Mouse (Mus musculus) embryonic facial prominence, embryonic 15.5 days (tissue): ENCODE results near the gene Abhd8. TPM values are rescaled to one million over a fixed set of nuclear protein-coding genes. Genes with fewer than 3 reads are reported as not detected.

Experiments used
- ATAC-seq: fragments of 200-750 bp; cut with Nextera tagmentation; 2 replicates; pipeline ENCODE4 v1.8.0; 2017; ENCODE audit warnings: low read depth, moderate TSS enrichment; ENCODE audit not compliant: insufficient number of reproducible peaks, low FRiP score, low TSS enrichment
- H3K27ac ChIP-seq: fragments of 300-500 bp; sonication (generic); replicated peaks from 2 replicates; pipeline ENCODE4 v1.5.1; 2015; ENCODE audit warnings: mild to moderate bottlenecking, inconsistent platforms
- H3K27me3 ChIP-seq: fragments of 300-500 bp; sonication (generic); 2 replicates; pipeline ENCODE4 v1.6.1; 2015; ENCODE audit warnings: inconsistent platforms
- H3K36me3 ChIP-seq: fragments of 300-500 bp; sonication (generic); 2 replicates; pipeline ENCODE4 v1.6.1; 2015; ENCODE audit warnings: mild to moderate bottlenecking, inconsistent platforms
- H3K4me1 ChIP-seq: fragments of 300-500 bp; sonication (generic); 2 replicates; pipeline ENCODE4 v1.6.1; 2015; ENCODE audit warnings: inconsistent platforms
- H3K4me2 ChIP-seq: fragments of 300-500 bp; sonication (generic); replicated peaks from 2 replicates; pipeline ENCODE4 v1.6.1; 2015; ENCODE audit warnings: mild to moderate bottlenecking, inconsistent platforms
- H3K4me3 ChIP-seq: fragments of 300-500 bp; sonication (generic); replicated peaks from 2 replicates; pipeline ENCODE4 v1.5.1; 2015; ENCODE audit warnings: mild to moderate bottlenecking, inconsistent platforms
- H3K9ac ChIP-seq: fragments of 300-500 bp; sonication (generic); 2 replicates; pipeline ENCODE4 v1.6.1; 2015; ENCODE audit warnings: inconsistent platforms
- H3K9me3 ChIP-seq: fragments of 300-500 bp; sonication (generic); replicated peaks from 2 replicates; pipeline ENCODE4 v1.6.1; 2016; ENCODE audit warnings: inconsistent platforms
- WGBS: fragments of 180-500 bp; shearing (Covaris S2); methylation state at CpG from one replicate; pipeline ENCODE4 v1.1.7; 2015; 5-methylcytosine and 5-hydroxymethylcytosine counted together
- polyA plus RNA-seq: library from polyadenylated mRNA; unstranded; fragments of >200 nt; fragmentation: Nextera tagmentation; extraction: Ambion mirVana; gene quantifications from 2 replicates; pipeline ENCODE4 v1.2.1, GENCODE M21; 2015

The Abhd8 gene
- polyA plus RNA-seq, 1 experiment from 2014 or later, result 73.2 TPM

GRCm38 (mm10) chr8:71468916-71469315 is 5.5 kb upstream of the Abhd8 start, which contains the start of gene Dda1:
Gene Dda1 (plus strand): TSS chr8:71469199.
- no peaks in the 10 kb centered on the region for H3K27me3 ChIP-seq
- H3K4me1 ChIP-seq, result peaks cover 31% of the 10 kb centered on the region
- under 1% methylated on average over 40 of the region's 52 CpGs for WGBS
- peak within 1 kb of the TSS; percentile 61 for H3K27ac ChIP-seq
- peak; percentile 89 for ATAC-seq
- peak within 1 kb of the TSS; percentile 51 for H3K9ac ChIP-seq
- peak within 1 kb of the TSS; percentile 86 for H3K4me2 ChIP-seq
- H3K4me3 ChIP-seq, result peak within 1 kb of the TSS; percentile 83
- H3K9me3 ChIP-seq, result no peaks in the 10 kb centered on the region
- peaks cover 29% of the 10 kb centered on the region for H3K36me3 ChIP-seq

- WGBS, result 85% methylated on average over 1 of the region's 1 CpGs
- ATAC-seq, result no peak
- peaks cover 38% of the 10 kb centered on the region for H3K4me1 ChIP-seq
Measured at GRCm38 (mm10) chr8:71468001-71468400, 4.5 kb upstream of the Abhd8 start.

GRCm38 (mm10) chr8:71467201-71467600 is 3.7 kb upstream of the Abhd8 start:
- Histone ChIP-seq H3K9ac (no peak overlapping the region), H3K36me3 (peaks cover 12% of the 10 kb centered on the region), H3K27ac (no peak overlapping the region), H3K27me3 (no peaks in the 10 kb centered on the region), H3K4me3 (no peak overlapping the region), H3K4me1 (peaks cover 46% of the 10 kb centered on the region), H3K9me3 (no peaks in the 10 kb centered on the region), H3K4me2 (no peak overlapping the region)
- WGBS, result 93% methylated on average over 2 of the region's 2 CpGs
- no peak for ATAC-seq

More at GRCm38 (mm10) chr8:71468001-71468400, 4.5 kb upstream of the Abhd8 start:
- Histone ChIP-seq H3K36me3 (peaks cover 20% of the 10 kb centered on the region), H3K4me3 (no peak overlapping the region), H3K27me3 (no peaks in the 10 kb centered on the region), H3K27ac (no peak overlapping the region), H3K9me3 (no peaks in the 10 kb centered on the region), H3K4me2 (no peak overlapping the region), H3K9ac (no peak overlapping the region)

GRCm38 (mm10) chr8:71466198-71466597 is 2.7 kb upstream of the Abhd8 start:
- H3K4me1 ChIP-seq, result peaks cover 53% of the 10 kb centered on the region
- ATAC-seq, result no peak
- peaks cover 6% of the 10 kb centered on the region; the same call in 1 of the 2 replicates for H3K36me3 ChIP-seq
- H3K9ac ChIP-seq, result no peak overlapping the region
- no peaks in the 10 kb centered on the region for H3K9me3 ChIP-seq
- no peaks in the 10 kb centered on the region for H3K27me3 ChIP-seq
- no peak overlapping the region for H3K4me3 ChIP-seq
- WGBS, result 92% methylated on average over 5 of the region's 5 CpGs
- H3K27ac ChIP-seq, result no peak overlapping the region
- H3K4me2 ChIP-seq, result no peak overlapping the region

GRCm38 (mm10) chr8:71465733-71466132 is 2.3 kb upstream of the Abhd8 start:
- WGBS, result 75% methylated on average over 8 of the region's 8 CpGs
- H3K4me3 ChIP-seq, result peak overlapping the region; percentile 94
- no peaks in the 10 kb centered on the region for H3K27me3 ChIP-seq
- H3K27ac ChIP-seq, result no peak overlapping the region
- ATAC-seq, result no peak
- no peaks in the 10 kb centered on the region for H3K9me3 ChIP-seq
- H3K4me1 ChIP-seq, result peaks cover 53% of the 10 kb centered on the region
- H3K36me3 ChIP-seq, result peaks cover 9% of the 10 kb centered on the region; the same call in 1 of the 2 replicates
- H3K9ac ChIP-seq, result no peak overlapping the region
- peak overlapping the region; percentile 84 for H3K4me2 ChIP-seq

GRCm38 (mm10) chr8:71464513-71465500 is 1.4 kb upstream of the Abhd8 start, which contains the start of gene Mrpl34:
Gene Mrpl34 (plus strand): TSS chr8:71464959.
- H3K27me3 ChIP-seq, result no peaks in the 10 kb centered on the region
- H3K4me3 ChIP-seq, result peak within 1 kb of the TSS; percentile 94
- peaks cover 15% of the 10 kb centered on the region; the same call in 1 of the 2 replicates for H3K36me3 ChIP-seq
- H3K4me2 ChIP-seq, result peak within 1 kb of the TSS; percentile 84
- H3K27ac ChIP-seq, result peak within 1 kb of the TSS; percentile 94
- H3K9ac ChIP-seq, result peak within 1 kb of the TSS; percentile 51
- peaks cover 43% of the 10 kb centered on the region for H3K4me1 ChIP-seq
- H3K9me3 ChIP-seq, result no peaks in the 10 kb centered on the region
- ATAC-seq, result peak; percentile 68
- under 1% methylated on average over 59 of the region's 59 CpGs for WGBS

- peak overlapping the region; percentile 94 for H3K4me3 ChIP-seq
- H3K36me3 ChIP-seq, result peaks cover 34% of the 10 kb centered on the region
- 5% methylated on average over 16 of the region's 16 CpGs for WGBS
- 0 out of 2 replicates have a peak overlapping the region, but pooled peaks have one; percentile 94 for H3K27ac ChIP-seq
- no peak for ATAC-seq
- H3K27me3 ChIP-seq, result no peaks in the 10 kb centered on the region
- H3K4me1 ChIP-seq, result peaks cover 40% of the 10 kb centered on the region
- H3K9me3 ChIP-seq, result no peaks in the 10 kb centered on the region
- H3K4me2 ChIP-seq, result peak overlapping the region; percentile 84
- peak overlapping the region; percentile 79 for H3K9ac ChIP-seq
Measured at GRCm38 (mm10) chr8:71462786-71463185, 669 bp downstream of the Abhd8 start.

- ATAC-seq, result no peak
- Histone ChIP-seq H3K27ac (no peak overlapping the region), H3K4me3 (peak overlapping the region; percentile 94; the same call in 1 of the 2 replicates), H3K4me1 (peaks cover 43% of the 10 kb centered on the region), H3K36me3 (peaks cover 38% of the 10 kb centered on the region), H3K9ac (no peak overlapping the region), H3K4me2 (peak overlapping the region; percentile 84), H3K27me3 (no peaks in the 10 kb centered on the region), H3K9me3 (no peaks in the 10 kb centered on the region)
- 70% methylated on average over 4 of the region's 4 CpGs for WGBS
Measured at GRCm38 (mm10) chr8:71462191-71462590, 1.3 kb downstream of the Abhd8 start.

- Histone ChIP-seq H3K9me3 (no peaks in the 10 kb centered on the region), H3K27ac (no peak overlapping the region), H3K27me3 (no peaks in the 10 kb centered on the region), H3K9ac (no peak overlapping the region), H3K4me3 (no peak overlapping the region), H3K4me1 (peaks cover 44% of the 10 kb centered on the region), H3K4me2 (no peak overlapping the region), H3K36me3 (peaks cover 41% of the 10 kb centered on the region)
- ATAC-seq, result no peak
- 81% methylated on average over 47 of the region's 47 CpGs for WGBS
Measured at GRCm38 (mm10) chr8:71461152-71461840, 2.2 kb downstream of the Abhd8 start.

- 95% methylated on average over 6 of the region's 6 CpGs for WGBS
- Histone ChIP-seq H3K27me3 (no peaks in the 10 kb centered on the region), H3K27ac (no peak overlapping the region), H3K4me1 (peaks cover 43% of the 10 kb centered on the region), H3K36me3 (peaks cover 42% of the 10 kb centered on the region), H3K4me3 (no peak overlapping the region), H3K9ac (no peak overlapping the region), H3K9me3 (no peaks in the 10 kb centered on the region), H3K4me2 (no peak overlapping the region)
- ATAC-seq, result no peak
Measured at GRCm38 (mm10) chr8:71460716-71461115, 2.7 kb downstream of the Abhd8 start.
